Mouse (Mus musculus): Measurements from ENCODE around the gene Timp4. TPM values are rescaled to one million over a fixed set of nuclear protein-coding genes. Genes with fewer than 3 reads are reported as not detected.
A peak's percentile ranks its signal among the peaks of the same experiment; 100 is the strongest.

Gene Timp4
- polyA plus RNA-seq, 1 experiment = 4.2 TPM

GRCm38 (mm10) chr6:115238031-115239027 lies 13.7 kb downstream of the Timp4 start:
- H3K27me3 ChIP-seq (ENCODE audit: control insufficient read depth, insufficient read depth, low read length) = no peaks in the 10 kb centered on the region
- no peak overlapping the region for H3K4me3 ChIP-seq (ENCODE audit: control insufficient read depth, insufficient read depth, low read length)
- no peak for DNase-seq
- TF ChIP-seq POLR2A (IDR thresholded peaks at IDR 0.05; ENCODE audit: control insufficient read depth, extremely low read depth, insufficient read depth, low read length, poor library complexity) (no peak), CTCF (IDR thresholded peaks at IDR 0.05; ENCODE audit: borderline replicate concordance, control insufficient read depth, extremely low read depth, insufficient read depth, low read length, poor library complexity) (no peak)
- 92% methylated on average over 9 of the region's 9 CpGs for WGBS
- no peaks in the 10 kb centered on the region for H3K4me1 ChIP-seq (replicated peaks; ENCODE audit: control insufficient read depth, insufficient read depth, low read length)
- no peak overlapping the region for H3K27ac ChIP-seq (ENCODE audit: control insufficient read depth, insufficient read depth, low read length)
- no peaks in the 10 kb centered on the region for H3K36me3 ChIP-seq (ENCODE audit: control insufficient read depth, insufficient read depth, low read length)

- H3K36me3 ChIP-seq (ENCODE audit: control insufficient read depth, insufficient read depth, low read length) = no peaks in the 10 kb centered on the region
- no peak overlapping the region for H3K4me3 ChIP-seq (ENCODE audit: control insufficient read depth, insufficient read depth, low read length)
- DNase-seq = no peak
- no peaks in the 10 kb centered on the region for H3K27me3 ChIP-seq (ENCODE audit: control insufficient read depth, insufficient read depth, low read length)
- H3K4me1 ChIP-seq (replicated peaks; ENCODE audit: control insufficient read depth, insufficient read depth, low read length) = no peaks in the 10 kb centered on the region
- H3K27ac ChIP-seq (ENCODE audit: control insufficient read depth, insufficient read depth, low read length) = no peak overlapping the region
- WGBS = 91% methylated on average over 1 of the region's 1 CpGs
- TF ChIP-seq POLR2A (IDR thresholded peaks at IDR 0.05; ENCODE audit: control insufficient read depth, extremely low read depth, insufficient read depth, low read length, poor library complexity) (no peak), CTCF (IDR thresholded peaks at IDR 0.05; ENCODE audit: borderline replicate concordance, control insufficient read depth, extremely low read depth, insufficient read depth, low read length, poor library complexity) (no peak)
Observed at GRCm38 (mm10) chr6:115232562-115232961, 19.4 kb downstream of the Timp4 start.

GRCm38 (mm10) chr6:115231836-115232235 lies 20.2 kb downstream of the Timp4 start:
- Histone ChIP-seq H3K4me1 (replicated peaks; ENCODE audit: control insufficient read depth, insufficient read depth, low read length) (no peaks in the 10 kb centered on the region), H3K4me3 (ENCODE audit: control insufficient read depth, insufficient read depth, low read length) (no peak overlapping the region), H3K36me3 (ENCODE audit: control insufficient read depth, insufficient read depth, low read length) (no peaks in the 10 kb centered on the region), H3K27ac (ENCODE audit: control insufficient read depth, insufficient read depth, low read length) (no peak overlapping the region), H3K27me3 (ENCODE audit: control insufficient read depth, insufficient read depth, low read length) (no peaks in the 10 kb centered on the region)
- WGBS = 36% methylated on average over 4 of the region's 4 CpGs
- TF ChIP-seq POLR2A (IDR thresholded peaks at IDR 0.05; ENCODE audit: control insufficient read depth, extremely low read depth, insufficient read depth, low read length, poor library complexity) (no peak), CTCF (IDR thresholded peaks at IDR 0.05; ENCODE audit: borderline replicate concordance, control insufficient read depth, extremely low read depth, insufficient read depth, low read length, poor library complexity) (no peak)
- DNase-seq = no peak

- no peak for DNase-seq
Observed at GRCm38 (mm10) chr6:115230557-115230956, 21.4 kb downstream of the Timp4 start.

GRCm38 (mm10) chr6:115227529-115227928 lies 24.5 kb downstream of the Timp4 start:
- Histone ChIP-seq H3K36me3 (ENCODE audit: control insufficient read depth, insufficient read depth, low read length) (no peaks in the 10 kb centered on the region), H3K4me1 (replicated peaks; ENCODE audit: control insufficient read depth, insufficient read depth, low read length) (no peaks in the 10 kb centered on the region), H3K27me3 (ENCODE audit: control insufficient read depth, insufficient read depth, low read length) (no peaks in the 10 kb centered on the region), H3K4me3 (ENCODE audit: control insufficient read depth, insufficient read depth, low read length) (no peak overlapping the region), H3K27ac (ENCODE audit: control insufficient read depth, insufficient read depth, low read length) (no peak overlapping the region)
- peak; percentile 72 for DNase-seq
- WGBS = 13% methylated on average over 2 of the region's 2 CpGs
- TF ChIP-seq CTCF (IDR thresholded peaks at IDR 0.05; ENCODE audit: borderline replicate concordance, control insufficient read depth, extremely low read depth, insufficient read depth, low read length, poor library complexity) (peak; percentile 30; the same call in 1 of the 2 replicates), POLR2A (IDR thresholded peaks at IDR 0.05; ENCODE audit: control insufficient read depth, extremely low read depth, insufficient read depth, low read length, poor library complexity) (no peak)

More at GRCm38 (mm10) chr6:115230557-115230956, 21.4 kb downstream of the Timp4 start:
- Histone ChIP-seq H3K36me3 (ENCODE audit: control insufficient read depth, insufficient read depth, low read length) (no peaks in the 10 kb centered on the region), H3K4me3 (ENCODE audit: control insufficient read depth, insufficient read depth, low read length) (no peak overlapping the region), H3K4me1 (replicated peaks; ENCODE audit: control insufficient read depth, insufficient read depth, low read length) (no peaks in the 10 kb centered on the region), H3K27me3 (ENCODE audit: control insufficient read depth, insufficient read depth, low read length) (no peaks in the 10 kb centered on the region), H3K27ac (ENCODE audit: control insufficient read depth, insufficient read depth, low read length) (no peak overlapping the region)
- TF ChIP-seq POLR2A (IDR thresholded peaks at IDR 0.05; ENCODE audit: control insufficient read depth, extremely low read depth, insufficient read depth, low read length, poor library complexity) = no peak
- no peak for TF ChIP-seq CTCF (IDR thresholded peaks at IDR 0.05; ENCODE audit: borderline replicate concordance, control insufficient read depth, extremely low read depth, insufficient read depth, low read length, poor library complexity)
- WGBS = 89% methylated on average over 3 of the region's 3 CpGs

GRCm38 (mm10) chr6:115227043-115227442 lies 25.0 kb downstream of the Timp4 start, which contains the start of gene Gm17482:
Gene Gm17482, plus strand, starts transcription at chr6:115227343.
- H3K36me3 ChIP-seq (ENCODE audit: control insufficient read depth, insufficient read depth, low read length) = no peaks in the 10 kb centered on the region
- H3K4me1 ChIP-seq (replicated peaks; ENCODE audit: control insufficient read depth, insufficient read depth, low read length) = no peaks in the 10 kb centered on the region
- no peaks in the 10 kb centered on the region for H3K27me3 ChIP-seq (ENCODE audit: control insufficient read depth, insufficient read depth, low read length)
- H3K27ac ChIP-seq (ENCODE audit: control insufficient read depth, insufficient read depth, low read length) = no peak within 1 kb of the TSS
- no peak for DNase-seq
- H3K4me3 ChIP-seq (ENCODE audit: control insufficient read depth, insufficient read depth, low read length) = no peak within 1 kb of the TSS
- TF ChIP-seq POLR2A (IDR thresholded peaks at IDR 0.05; ENCODE audit: control insufficient read depth, extremely low read depth, insufficient read depth, low read length, poor library complexity) (no peak), CTCF (IDR thresholded peaks at IDR 0.05; ENCODE audit: borderline replicate concordance, control insufficient read depth, extremely low read depth, insufficient read depth, low read length, poor library complexity) (no peak)
- WGBS = 79% methylated on average over 4 of the region's 4 CpGs
